Comparison of ENCODE assay signal across 9 mouse cellular contexts in the genomic region with DNA sequence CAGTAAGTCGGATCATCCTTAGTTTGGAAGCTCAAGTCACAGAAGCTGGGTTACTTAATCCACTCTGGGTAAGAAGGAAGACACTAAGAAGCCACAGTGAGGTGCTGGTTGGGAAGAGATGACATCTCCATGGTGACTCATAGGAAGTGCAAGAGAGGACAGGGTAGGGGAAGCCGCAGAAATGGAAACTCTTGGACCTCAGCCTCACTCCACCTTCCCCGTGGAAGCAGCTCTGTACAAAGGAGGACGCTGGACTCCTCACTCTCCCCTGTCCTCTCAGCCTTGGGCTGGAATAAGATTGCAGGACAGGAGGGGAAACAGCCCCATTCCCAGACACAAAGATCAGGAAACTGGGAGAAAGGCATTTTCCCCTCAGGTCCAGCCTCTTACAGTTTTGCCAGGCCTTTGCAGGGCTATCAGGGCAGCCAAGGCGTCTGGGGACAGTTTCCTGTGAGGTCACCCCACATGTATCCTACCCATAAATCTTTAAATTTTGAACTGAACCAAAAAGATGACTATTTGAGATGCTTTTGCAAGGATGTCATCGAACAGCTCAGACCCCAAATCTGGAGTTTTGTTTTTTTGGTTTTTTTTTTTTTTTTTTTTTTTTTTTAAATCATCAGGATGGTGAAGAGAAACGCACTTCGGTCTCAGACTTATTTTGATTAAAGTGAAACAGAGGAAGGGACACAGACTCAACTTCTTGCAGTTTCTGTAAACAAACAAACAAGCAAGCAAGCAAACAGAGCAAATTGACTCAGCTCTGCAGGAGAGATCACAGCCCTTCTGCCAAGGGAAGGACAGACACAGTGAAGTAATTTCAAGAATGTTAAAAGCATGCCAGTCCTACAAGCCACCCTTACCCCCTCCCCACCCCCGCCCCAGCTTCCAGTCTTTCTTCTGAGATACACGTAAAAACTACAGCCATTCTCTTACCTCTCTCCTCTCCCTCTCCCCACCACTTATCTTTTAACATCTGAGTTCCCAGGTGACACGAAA.
DNase-seq lines count a peak whose midpoint lies in the region; ATAC-seq lines count a peak whose summit lies in the region.
"Had no signal": no experiment of that assay in that cellular context is flagged by ENCODE, and none has a peak within 500 bp of the region (broad histone marks: within the 10 kb centered on the region; RNA-seq: fewer than 3 reads in every experiment).

No protein-coding gene starts in this region.

- no peak overlapping the region for H3K27ac ChIP-seq in midbrain, embryonic 13.5 days
- H3K27ac ChIP-seq: neural tube, embryonic 12.5 days had no signal

- H3K9ac ChIP-seq in midbrain, embryonic 13.5 days (replicated peaks): no peak overlapping the region
- H3K9ac ChIP-seq: neural tube, embryonic 12.5 days had no signal

- H3K27me3 ChIP-seq in midbrain, embryonic 13.5 days: no peaks in the 10 kb centered on the region
- H3K27me3 ChIP-seq: neural tube, embryonic 12.5 days had no signal

- peak; percentile 89 for ATAC-seq in common myeloid progenitor, adult 5-6 weeks (replicated peaks; ENCODE audit: low read depth, poor library complexity, severe bottlenecking)
- peak; percentile 97 for ATAC-seq in megakaryocyte progenitor cell, adult 5-6 weeks (replicated peaks; ENCODE audit: poor library complexity)
- ATAC-seq in midbrain, embryonic 13.5 days: no peak

- WGBS in midbrain, embryonic 13.5 days: 61% methylated on average over 11 of the region's 11 CpGs

- H3K4me1 ChIP-seq in midbrain, embryonic 13.5 days (replicated peaks): peaks cover 21% of the 10 kb centered on the region

- no peaks in the 10 kb centered on the region for H3K9me3 ChIP-seq in midbrain, embryonic 13.5 days
- H3K9me3 ChIP-seq: neural tube, embryonic 12.5 days had no signal

- no peak overlapping the region for H3K4me2 ChIP-seq in midbrain, embryonic 13.5 days (replicated peaks)
- H3K4me2 ChIP-seq: neural tube, embryonic 12.5 days had no signal

- H3K36me3 ChIP-seq in midbrain, embryonic 13.5 days: no peaks in the 10 kb centered on the region
- H3K36me3 ChIP-seq: neural tube, embryonic 12.5 days had no signal

- peak; percentile 46 for DNase-seq in kidney, adult 11 months
- DNase-seq in kidney, postnatal 10 days: no peak
- peak; percentile 41 to 62 for DNase-seq in heart, postnatal 36 days
- no peak for DNase-seq in cerebellum, postnatal 10 days
- DNase-seq in right cerebral cortex, postnatal 25 days: no peak

- H3K4me3 ChIP-seq in midbrain, embryonic 13.5 days (replicated peaks): no peak overlapping the region
- H3K4me3 ChIP-seq: neural tube, embryonic 12.5 days had no signal

- intact Hi-C loops in heart, postnatal 36 days (cut with DNase I): no loop called here

Comparison
In these comparisons a context has a peak if more than half of its experiments do, and no peak if none do; other contexts are left out.
1. DNase-seq: peak in kidney, adult 11 months (single experiment) and heart, postnatal 36 days (2 of 2); none in kidney, postnatal 10 days (single experiment), cerebellum, postnatal 10 days (0 of 2) and right cerebral cortex, postnatal 25 days (single experiment).